22 mouse cellular contexts compared by ENCODE assay signal in genomic region chr16:76239353-76239752, GRCm38 (mm10).
DNase-seq lines count a peak whose midpoint lies in the region; ATAC-seq and TF ChIP-seq lines count a peak whose summit lies in the region.
"Had no signal": no experiment of that assay in that cellular context is flagged by ENCODE, and none has a peak within 500 bp of the region (broad histone marks: within the 10 kb centered on the region; RNA-seq: fewer than 3 reads in every experiment).

No protein-coding gene starts in this region.

- no peaks in the 10 kb centered on the region for H3K9me3 ChIP-seq in embryonic facial prominence, embryonic 11.5 days (replicated peaks; ENCODE audit: control insufficient read depth, low read length)
- no peaks in the 10 kb centered on the region for H3K9me3 ChIP-seq in embryonic facial prominence, embryonic 10.5 days
- no peaks in the 10 kb centered on the region for H3K9me3 ChIP-seq in midbrain, embryonic 11.5 days (ENCODE audit: control insufficient read depth, low read length)
- H3K9me3 ChIP-seq in midbrain, postnatal 0 days (ENCODE audit: low read length), result no peaks in the 10 kb centered on the region
- H3K9me3 ChIP-seq in heart, embryonic 12.5 days (replicated peaks), result no peaks in the 10 kb centered on the region
- H3K9me3 ChIP-seq: forebrain, embryonic 15.5 days; G1E; heart, embryonic 10.5 days; heart, embryonic 15.5 days; hindbrain, embryonic 13.5 days had no signal

- no peak overlapping the region for H3K4me3 ChIP-seq in embryonic facial prominence, embryonic 11.5 days (ENCODE audit: low read depth, low read length)
- H3K4me3 ChIP-seq in embryonic facial prominence, embryonic 10.5 days, result no peak overlapping the region
- no peak overlapping the region for H3K4me3 ChIP-seq in midbrain, embryonic 11.5 days (ENCODE audit: low read depth, low read length)
- no peak overlapping the region for H3K4me3 ChIP-seq in midbrain, postnatal 0 days (ENCODE audit: low read depth, low read length)
- no peak overlapping the region for H3K4me3 ChIP-seq in heart, embryonic 12.5 days
- H3K4me3 ChIP-seq: forebrain, embryonic 15.5 days; heart, embryonic 10.5 days; heart, embryonic 15.5 days; hindbrain, embryonic 13.5 days had no signal

- TF ChIP-seq CTCF in midbrain, postnatal 0 days (IDR thresholded peaks at IDR 0.05), result no peak

- 47% methylated on average over 8 of the region's 8 CpGs for WGBS in embryonic facial prominence, embryonic 11.5 days
- WGBS in embryonic facial prominence, embryonic 10.5 days, result 52% methylated on average over 8 of the region's 8 CpGs
- 80% methylated on average over 8 of the region's 8 CpGs for WGBS in midbrain, embryonic 11.5 days
- WGBS in midbrain, postnatal 0 days, result 80% methylated on average over 8 of the region's 8 CpGs
- WGBS in heart, embryonic 12.5 days, result 77% methylated on average over 8 of the region's 8 CpGs

- H3K27me3 ChIP-seq in embryonic facial prominence, embryonic 11.5 days (ENCODE audit: control insufficient read depth, insufficient read depth, low read length), result no peaks in the 10 kb centered on the region
- no peaks in the 10 kb centered on the region for H3K27me3 ChIP-seq in embryonic facial prominence, embryonic 10.5 days (replicated peaks; ENCODE audit: low read depth, poor library complexity, severe bottlenecking)
- H3K27me3 ChIP-seq in midbrain, embryonic 11.5 days (ENCODE audit: control insufficient read depth, insufficient read depth, low read length), result no peaks in the 10 kb centered on the region
- H3K27me3 ChIP-seq in midbrain, postnatal 0 days (ENCODE audit: insufficient read depth, low read length), result no peaks in the 10 kb centered on the region
- no peaks in the 10 kb centered on the region for H3K27me3 ChIP-seq in heart, embryonic 12.5 days (replicated peaks)
- H3K27me3 ChIP-seq: forebrain, embryonic 15.5 days; heart, embryonic 15.5 days; hindbrain, embryonic 13.5 days had no signal

- ATAC-seq in embryonic facial prominence, embryonic 11.5 days (replicated peaks; ENCODE audit: insufficient number of reproducible peaks, low FRiP score, low TSS enrichment, low read depth), result no peak
- ATAC-seq in midbrain, embryonic 11.5 days (ENCODE audit: low FRiP score), result no peak
- no peak for ATAC-seq in midbrain, postnatal 0 days (ENCODE audit: low FRiP score)
- no peak for ATAC-seq in heart, embryonic 12.5 days (ENCODE audit: insufficient number of reproducible peaks, low FRiP score)
- ATAC-seq: CD4-positive, CD25-positive, alpha-beta regulatory T cell, adult 4 months; forebrain, embryonic 15.5 days had no signal

- H3K9ac ChIP-seq in embryonic facial prominence, embryonic 11.5 days (replicated peaks; ENCODE audit: low read length), result no peak overlapping the region
- no peak overlapping the region for H3K9ac ChIP-seq in midbrain, embryonic 11.5 days (ENCODE audit: low read length)
- H3K9ac ChIP-seq in midbrain, postnatal 0 days (replicated peaks; ENCODE audit: low read length, poor library complexity, severe bottlenecking), result no peak overlapping the region
- no peak overlapping the region for H3K9ac ChIP-seq in heart, embryonic 12.5 days
- H3K9ac ChIP-seq: forebrain, embryonic 15.5 days; heart, embryonic 15.5 days; hindbrain, embryonic 13.5 days had no signal

- no peaks in the 10 kb centered on the region for H3K36me3 ChIP-seq in embryonic facial prominence, embryonic 11.5 days (replicated peaks; ENCODE audit: control insufficient read depth, insufficient read depth, low read depth, low read length)
- H3K36me3 ChIP-seq in embryonic facial prominence, embryonic 10.5 days (replicated peaks), result no peaks in the 10 kb centered on the region
- no peaks in the 10 kb centered on the region for H3K36me3 ChIP-seq in midbrain, embryonic 11.5 days (ENCODE audit: control insufficient read depth, insufficient read depth, low read length)
- H3K36me3 ChIP-seq in midbrain, postnatal 0 days (ENCODE audit: insufficient read depth, low read length), result no peaks in the 10 kb centered on the region
- no peaks in the 10 kb centered on the region for H3K36me3 ChIP-seq in heart, embryonic 12.5 days
- H3K36me3 ChIP-seq: forebrain, embryonic 15.5 days; G1E; heart, embryonic 10.5 days; heart, embryonic 15.5 days; hindbrain, embryonic 13.5 days had no signal

- no peaks in the 10 kb centered on the region for H3K4me1 ChIP-seq in embryonic facial prominence, embryonic 11.5 days (ENCODE audit: control insufficient read depth, insufficient read depth, low read length)
- no peaks in the 10 kb centered on the region for H3K4me1 ChIP-seq in embryonic facial prominence, embryonic 10.5 days
- H3K4me1 ChIP-seq in midbrain, embryonic 11.5 days (ENCODE audit: control insufficient read depth, insufficient read depth, low read length), result no peaks in the 10 kb centered on the region
- H3K4me1 ChIP-seq in midbrain, postnatal 0 days (ENCODE audit: insufficient read depth, low read length), result no peaks in the 10 kb centered on the region
- H3K4me1 ChIP-seq in heart, embryonic 12.5 days (replicated peaks), result no peaks in the 10 kb centered on the region
- H3K4me1 ChIP-seq: forebrain, embryonic 15.5 days; heart, embryonic 10.5 days; heart, embryonic 15.5 days; hindbrain, embryonic 13.5 days had no signal

- no peak overlapping the region for H3K27ac ChIP-seq in embryonic facial prominence, embryonic 11.5 days (replicated peaks; ENCODE audit: low read depth, low read length)
- no peak overlapping the region for H3K27ac ChIP-seq in embryonic facial prominence, embryonic 10.5 days (replicated peaks)
- H3K27ac ChIP-seq in midbrain, embryonic 11.5 days (ENCODE audit: low read depth, low read length), result no peak overlapping the region
- no peak overlapping the region for H3K27ac ChIP-seq in midbrain, postnatal 0 days (ENCODE audit: low read depth, low read length)
- no peak overlapping the region for H3K27ac ChIP-seq in heart, embryonic 12.5 days (ENCODE audit: poor library complexity, severe bottlenecking)
- H3K27ac ChIP-seq: forebrain, embryonic 15.5 days; heart, embryonic 10.5 days; heart, embryonic 15.5 days; hindbrain, embryonic 13.5 days had no signal

- no peak overlapping the region for H3K4me2 ChIP-seq in embryonic facial prominence, embryonic 11.5 days (ENCODE audit: low read depth, low read length)
- no peak overlapping the region for H3K4me2 ChIP-seq in midbrain, embryonic 11.5 days
- no peak overlapping the region for H3K4me2 ChIP-seq in midbrain, postnatal 0 days (ENCODE audit: low read depth, low read length, poor library complexity, severe bottlenecking)
- no peak overlapping the region for H3K4me2 ChIP-seq in heart, embryonic 12.5 days
- H3K4me2 ChIP-seq: forebrain, embryonic 15.5 days; heart, embryonic 15.5 days; hindbrain, embryonic 13.5 days had no signal

- DNase-seq in embryonic facial prominence, embryonic 11.5 days (ENCODE audit: low spot score), result peak; percentile 36
- no peak for DNase-seq in embryonic facial prominence, embryonic 10.5 days (ENCODE audit: low spot score)
- peak; percentile 70 for DNase-seq in midbrain, embryonic 11.5 days (ENCODE audit: low spot score, missing footprints)
- no peak for DNase-seq in midbrain, postnatal 0 days (ENCODE audit: low spot score)
- DNase-seq in kidney, postnatal 14 days, result peak; percentile 38
- DNase-seq in right cerebral cortex, adult 18-20 months, result no peak
- DNase-seq in cerebellum, postnatal 36 days, result no peak
- DNase-seq: adrenal gland, postnatal 10 days; B cell, adult 2 months; cerebellum, adult 11 months; cerebellum, adult 8-10 months; cerebellum, postnatal 14 days; gastrocnemius, postnatal 36 days; heart, adult 11 months; heart, postnatal 14 days had no signal

Comparison
In these comparisons a context has a peak if more than half of its experiments do, and no peak if none do; other contexts are left out.
1. DNase-seq: peak in embryonic facial prominence, embryonic 11.5 days (single experiment), midbrain, embryonic 11.5 days (single experiment) and kidney, postnatal 14 days (single experiment); none in embryonic facial prominence, embryonic 10.5 days (single experiment), midbrain, postnatal 0 days (single experiment), right cerebral cortex, adult 18-20 months (single experiment) and cerebellum, postnatal 36 days (0 of 2).